Mouse (Mus musculus) MEL (cell line): ENCODE measurements at regions not wholly inside any gene's neighbourhood (a gene's known extent, or its start where the extent isn't known, plus 50 kb on each side); places are given as distances from the start of the nearest gene placed in this dataset.

Experiments used
- DNase-seq: peaks from one replicate; pipeline ENCODE4 v3.0.0; 2011; ENCODE audit warnings: low read depth, low spot score
- H3K27ac ChIP-seq: 2 replicates; pipeline ENCODE4 v1.5.1; 2012; ENCODE audit warnings: low read depth, mild to moderate bottlenecking, control low read depth, low read length, moderate library complexity; ENCODE audit not compliant: control insufficient read depth
- H3K27me3 ChIP-seq, 2 experiments: fragments of 150-350 bp in 1 of 2; sonication (generic) in 1 of 2; 2 replicates each; pipeline ENCODE4 v1.6.1; 2012; ENCODE audit warnings: low read length in 2 of 2, mild to moderate bottlenecking in 2 of 2, improper control_type of control experiment in 1 of 2, moderate library complexity in 1 of 2; ENCODE audit not compliant: insufficient read depth in 2 of 2, control insufficient read depth in 1 of 2
- H3K36me3 ChIP-seq, 2 experiments: 2 replicates each; pipeline ENCODE4 v1.6.1; 2012 to 2014; ENCODE audit warnings: low read length in 2 of 2, improper control_type of control experiment in 1 of 2, inconsistent platforms in 1 of 2, mild to moderate bottlenecking in 1 of 2; ENCODE audit not compliant: insufficient read depth in 2 of 2, control insufficient read depth in 1 of 2
- H3K4me1 ChIP-seq, 2 experiments: fragments of 150-350 bp in 1 of 2; sonication (generic) in 1 of 2; 2 replicates each; pipeline ENCODE4 v1.6.1; 2012; ENCODE audit warnings: low read length in 2 of 2, improper control_type of control experiment in 1 of 2, mild to moderate bottlenecking in 1 of 2; ENCODE audit not compliant: insufficient read depth in 2 of 2, control insufficient read depth in 1 of 2
- H3K4me3 ChIP-seq, 2 experiments: fragments of 150-350 bp in 1 of 2; sonication (generic) in 1 of 2; 2 replicates each; pipeline ENCODE4 v1.5.1; 2012; ENCODE audit warnings: low read depth in 2 of 2, low read length in 2 of 2, mild to moderate bottlenecking in 2 of 2, moderate library complexity in 2 of 2, control low read depth in 1 of 2, improper control_type of control experiment in 1 of 2; ENCODE audit not compliant: control insufficient read depth in 1 of 2, insufficient read depth in 1 of 2
- H3K79me2 ChIP-seq: 2 replicates; pipeline ENCODE4 v1.6.1; 2012; ENCODE audit warnings: mild to moderate bottlenecking, low read length, moderate library complexity; ENCODE audit not compliant: control insufficient read depth, poor library complexity, insufficient read depth
- H3K9ac ChIP-seq: 2 replicates; pipeline ENCODE4 v1.6.1; 2012; ENCODE audit warnings: low read depth, mild to moderate bottlenecking, control low read depth, low read length, moderate library complexity; ENCODE audit not compliant: control insufficient read depth, poor library complexity, severe bottlenecking
- H3K9me3 ChIP-seq: fragments of 150-350 bp; sonication (generic); replicated peaks from 2 replicates; pipeline ENCODE4 v1.6.1; 2012; ENCODE audit warnings: mild to moderate bottlenecking, low read length, improper control_type of control experiment, moderate library complexity; ENCODE audit not compliant: insufficient read depth
- E2F4 ChIP-seq: IDR thresholded peaks from 2 replicates; pipeline ENCODE4 v1.6.1; 2011; ENCODE audit warnings: low read depth, low read length, improper control_type of control experiment, borderline replicate concordance
- ETS1 ChIP-seq: IDR thresholded peaks from 2 replicates; pipeline ENCODE4 v1.6.1; 2012; ENCODE audit warnings: low read depth, mild to moderate bottlenecking, inconsistent platforms, low read length, improper control_type of control experiment, moderate library complexity
- GABPA ChIP-seq: IDR thresholded peaks from 2 replicates; pipeline ENCODE4 v1.6.1; 2012; ENCODE audit warnings: low read depth, mild to moderate bottlenecking, inconsistent platforms, low read length, improper control_type of control experiment, moderate library complexity
- GATA1 ChIP-seq: IDR thresholded peaks from 2 replicates; pipeline ENCODE4 v1.6.1; 2011; ENCODE audit warnings: low read depth, low read length, improper control_type of control experiment
- JUND ChIP-seq: IDR thresholded peaks from 2 replicates; pipeline ENCODE4 v1.6.1; 2011; ENCODE audit warnings: low read depth, mild to moderate bottlenecking, improper control_type of control experiment, low read length
- MAX ChIP-seq: IDR thresholded peaks from 2 replicates; pipeline ENCODE4 v1.6.1; 2011; ENCODE audit warnings: low read length, improper control_type of control experiment
- MEF2A ChIP-seq: IDR thresholded peaks from 2 replicates; pipeline ENCODE4 v1.6.1; 2014; ENCODE audit warnings: low read depth, mild to moderate bottlenecking, inconsistent platforms, low read length, improper control_type of control experiment; ENCODE audit not compliant: poor library complexity, insufficient replicate concordance, severe bottlenecking; ENCODE audit errors: extremely low read depth
- MYC ChIP-seq: IDR thresholded peaks from 2 replicates; pipeline ENCODE4 v1.6.1; 2011; ENCODE audit warnings: low read depth, mild to moderate bottlenecking, low read length, improper control_type of control experiment, moderate library complexity
- NELFE ChIP-seq: IDR thresholded peaks from 2 replicates; pipeline ENCODE4 v1.6.1; 2011; ENCODE audit warnings: low read depth, low read length, improper control_type of control experiment
- NRF1 ChIP-seq: IDR thresholded peaks from 2 replicates; pipeline ENCODE4 v1.6.1; 2014; ENCODE audit warnings: low read depth, mild to moderate bottlenecking, inconsistent platforms, low read length, improper control_type of control experiment, moderate library complexity; ENCODE audit not compliant: poor library complexity, insufficient read depth, severe bottlenecking
- POLR2AphosphoS2 ChIP-seq: IDR thresholded peaks from 2 replicates; pipeline ENCODE4 v1.6.1; 2011; ENCODE audit warnings: low read length, improper control_type of control experiment
- POLR2AphosphoS5 ChIP-seq: IDR thresholded peaks from 2 replicates; pipeline ENCODE4 v1.6.1; 2012; ENCODE audit warnings: low read depth, borderline replicate concordance, mild to moderate bottlenecking, inconsistent platforms, low read length, moderate library complexity, mixed read lengths
- RCOR1 ChIP-seq: IDR thresholded peaks from 2 replicates; pipeline ENCODE4 v1.6.1; 2012; ENCODE audit warnings: low read depth, mild to moderate bottlenecking, inconsistent platforms, low read length, improper control_type of control experiment
- SIN3A ChIP-seq: IDR thresholded peaks from 2 replicates; pipeline ENCODE4 v1.6.1; 2012; ENCODE audit warnings: low read length, improper control_type of control experiment, inconsistent platforms
- UBTF ChIP-seq: IDR thresholded peaks from 2 replicates; pipeline ENCODE4 v1.6.1; 2012; ENCODE audit warnings: low read depth, mild to moderate bottlenecking, inconsistent platforms, low read length, improper control_type of control experiment, moderate library complexity, borderline replicate concordance; ENCODE audit not compliant: insufficient read depth
- USF1 ChIP-seq: IDR thresholded peaks from 2 replicates; pipeline ENCODE4 v1.6.1; 2014; ENCODE audit warnings: low read depth, mild to moderate bottlenecking, inconsistent platforms, low read length, improper control_type of control experiment, moderate library complexity
- ZKSCAN1 ChIP-seq: IDR thresholded peaks from 2 replicates; pipeline ENCODE4 v1.6.1; 2012; ENCODE audit warnings: low read depth, mild to moderate bottlenecking, inconsistent platforms, low read length, improper control_type of control experiment, moderate library complexity
- ZMIZ1 ChIP-seq: IDR thresholded peaks from 2 replicates; pipeline ENCODE4 v1.6.1; 2012; ENCODE audit warnings: low read depth, mild to moderate bottlenecking, inconsistent platforms, low read length, improper control_type of control experiment, moderate library complexity

DNA sequence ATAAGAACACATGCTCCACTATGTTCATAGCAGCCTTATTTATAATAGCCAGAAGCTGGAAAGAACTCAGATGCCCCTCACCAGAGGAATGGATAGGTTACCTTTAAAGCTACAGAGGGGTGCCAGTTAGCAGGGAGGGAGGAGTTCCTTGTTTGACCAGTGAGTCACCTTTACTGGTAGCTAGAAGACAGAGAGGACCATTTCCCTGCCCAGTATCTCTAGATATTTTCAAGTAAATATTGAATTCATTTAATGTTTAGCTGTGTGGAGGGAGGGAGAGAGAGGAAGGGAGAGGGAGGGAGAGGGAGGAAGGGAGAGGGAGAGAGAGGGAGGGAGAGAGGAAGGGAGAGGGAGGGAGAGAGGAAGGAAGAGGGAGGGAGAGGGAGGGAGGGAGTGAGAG lies 77.3 kb upstream of the Gm10985 start:
- H3K36me3 ChIP-seq, result no peaks in the 10 kb centered on the region
- no peaks in the 10 kb centered on the region for H3K79me2 ChIP-seq
- no peak overlapping the region for H3K4me3 ChIP-seq
- H3K9ac ChIP-seq, result no peak overlapping the region
- no peaks in the 10 kb centered on the region for H3K9me3 ChIP-seq
- DNase-seq, result no peak
- H3K27ac ChIP-seq, result no peak overlapping the region
- H3K27me3 ChIP-seq, result no peaks in the 10 kb centered on the region
- no peaks in the 10 kb centered on the region for H3K4me1 ChIP-seq
- TF ChIP-seq MYC (no peak), NRF1 (no peak), ZKSCAN1 (no peak), ZMIZ1 (no peak)

- DNase-seq, result no peak
- Histone ChIP-seq H3K27me3 (no peaks in the 10 kb centered on the region), H3K4me3 (no peak overlapping the region), H3K79me2 (no peaks in the 10 kb centered on the region), H3K9me3 (no peaks in the 10 kb centered on the region), H3K36me3 (no peaks in the 10 kb centered on the region), H3K27ac (no peak overlapping the region), H3K4me1 (no peaks in the 10 kb centered on the region), H3K9ac (no peak overlapping the region)
- TF ChIP-seq MYC (no peak), E2F4 (no peak), UBTF (no peak), NRF1 (no peak), JUND (no peak), GABPA (no peak), MEF2A (no peak), POLR2AphosphoS2 (no peak), POLR2AphosphoS5 (no peak), GATA1 (no peak), ZKSCAN1 (no peak), SIN3A (no peak), NELFE (no peak), USF1 (no peak), MAX (no peak), RCOR1 (no peak), ETS1 (no peak)
Measured at GRCm38 (mm10) chr3:53763981-53764380, 80.9 kb upstream of the Gm10985 start.
